Mouse (Mus musculus) bone marrow, adult 2 months (tissue): ENCODE results near the gene Lrrc8d. TPM values are rescaled to one million over a fixed set of nuclear protein-coding genes. Genes with fewer than 3 reads are reported as not detected.
A peak's percentile ranks its signal among the peaks of the same experiment; 100 is the strongest.

Experiments
- H3K27ac ChIP-seq: fragments of 200-500 bp; 2 replicates; pipeline ENCODE4 v1.5.1; 2012; ENCODE audit warnings: low read depth, mild to moderate bottlenecking, control low read depth, inconsistent platforms, low read length; ENCODE audit not compliant: control insufficient read depth, poor library complexity, insufficient read depth
- H3K4me1 ChIP-seq: fragments of 200-500 bp; 2 replicates; pipeline ENCODE4 v1.6.1; 2011; ENCODE audit warnings: low read length; ENCODE audit not compliant: control insufficient read depth, insufficient read depth
- H3K4me3 ChIP-seq: fragments of 200-500 bp; replicated peaks from 2 replicates; pipeline ENCODE3; 2011; ENCODE audit warnings: mild to moderate bottlenecking, low read depth, low read length, control low read depth; ENCODE audit not compliant: control insufficient read depth
- CTCF ChIP-seq: fragments of 200-500 bp; IDR thresholded peaks from 2 replicates; pipeline ENCODE4 v1.5.1; 2011; ENCODE audit warnings: low read length, control low read depth; ENCODE audit not compliant: control insufficient read depth, insufficient read depth
- POLR2A ChIP-seq: fragments of 200-500 bp; IDR thresholded peaks from 2 replicates; pipeline ENCODE4 v1.6.1; 2011; ENCODE audit warnings: low read depth, mild to moderate bottlenecking, control low read depth, low read length, borderline replicate concordance; ENCODE audit not compliant: control insufficient read depth
- WGBS: fragments of 180-500 bp; shearing (Covaris S2); methylation state at CpG from one replicate; pipeline ENCODE4 v1.1.7; 2018; 5-methylcytosine and 5-hydroxymethylcytosine counted together
- polyA plus RNA-seq: library from polyadenylated mRNA; stranded (reverse); fragments of >200 nt; gene quantifications from 2 replicates; pipeline ENCODE4 v1.2.4, GENCODE M21; 2011; ENCODE audit warnings: low replicate concordance; ENCODE audit not compliant: missing spikeins, insufficient read depth, insufficient read length

Gene Lrrc8d
- polyA plus RNA-seq = 11.8 and 20.5 TPM in 2 replicates

GRCm38 (mm10) chr5:105699141-105700069 is at the start of gene Lrrc8d:
Lrrc8d (plus strand) TSS chr5:105699969.
- TF ChIP-seq CTCF (no peak), POLR2A (peak; percentile 58; the same call in 1 of the 2 replicates)
- under 1% methylated on average over 60 of the region's 60 CpGs for WGBS
- Histone ChIP-seq H3K4me1 (peaks cover 7% of the 10 kb centered on the region), H3K27ac (peak within 1 kb of the TSS; percentile 98), H3K4me3 (peak within 1 kb of the TSS; percentile 68)

GRCm38 (mm10) chr5:105650728-105651479 is 48.9 kb upstream of the Lrrc8d start:
- no peak for TF ChIP-seq CTCF
- no peak for TF ChIP-seq POLR2A
- H3K4me3 ChIP-seq = peak overlapping the region; percentile 60
- H3K4me1 ChIP-seq = peaks cover 14% of the 10 kb centered on the region
- 6% methylated on average over 8 of the region's 8 CpGs for WGBS
- H3K27ac ChIP-seq = peak overlapping the region; percentile 82

- peak overlapping the region; percentile 82 for H3K27ac ChIP-seq
- 1% methylated on average over 11 of the region's 11 CpGs for WGBS
- TF ChIP-seq CTCF (no peak), POLR2A (no peak)
- peak overlapping the region; percentile 60 for H3K4me3 ChIP-seq
- peaks cover 14% of the 10 kb centered on the region for H3K4me1 ChIP-seq
These were observed 48.2 kb upstream of the Lrrc8d start for GRCm38 (mm10) chr5:105651561-105651991.

GRCm38 (mm10) chr5:105654237-105655063 is 45.3 kb upstream of the Lrrc8d start:
- TF ChIP-seq CTCF (peak; percentile 95), POLR2A (no peak)
- Histone ChIP-seq H3K4me1 (peaks cover 9% of the 10 kb centered on the region), H3K27ac (no peak overlapping the region), H3K4me3 (no peak overlapping the region)
- 10% methylated on average over 15 of the region's 15 CpGs for WGBS

- Histone ChIP-seq H3K4me3 (no peak overlapping the region), H3K27ac (no peak overlapping the region), H3K4me1 (peaks cover 5% of the 10 kb centered on the region; the same call in 1 of the 2 replicates)
- WGBS = 69% methylated on average over 12 of the region's 12 CpGs
- TF ChIP-seq CTCF (no peak), POLR2A (no peak)
These were observed 44.6 kb upstream of the Lrrc8d start for GRCm38 (mm10) chr5:105655100-105655734.

- TF ChIP-seq POLR2A (no peak), CTCF (no peak)
- no peaks in the 10 kb centered on the region; the same call in 1 of the 2 replicates for H3K4me1 ChIP-seq
- no peak overlapping the region for H3K27ac ChIP-seq
- WGBS = 37% methylated on average over 5 of the region's 5 CpGs
- no peak overlapping the region for H3K4me3 ChIP-seq
These were observed 37.9 kb upstream of the Lrrc8d start for GRCm38 (mm10) chr5:105661894-105662293.

GRCm38 (mm10) chr5:105666930-105667329 is 32.8 kb upstream of the Lrrc8d start:
- 91% methylated on average over 5 of the region's 5 CpGs for WGBS
- Histone ChIP-seq H3K27ac (no peak overlapping the region), H3K4me1 (peaks cover 2% of the 10 kb centered on the region), H3K4me3 (no peak overlapping the region)
- TF ChIP-seq CTCF (no peak), POLR2A (no peak)

- H3K27ac ChIP-seq = no peak overlapping the region
- 81% methylated on average over 6 of the region's 6 CpGs for WGBS
- H3K4me3 ChIP-seq = no peak overlapping the region
- H3K4me1 ChIP-seq = peaks cover 2% of the 10 kb centered on the region
- TF ChIP-seq POLR2A (no peak), CTCF (no peak)
These were observed 32.4 kb upstream of the Lrrc8d start for GRCm38 (mm10) chr5:105667411-105667810.
